Mouse (Mus musculus): Measurements from ENCODE around the gene Prox1. TPM values are rescaled to one million over a fixed set of nuclear protein-coding genes. Genes with fewer than 3 reads are reported as not detected.

Gene Prox1
- polyA plus RNA-seq, 1 experiment from 2014 or later, result 9.7 TPM

DNA sequence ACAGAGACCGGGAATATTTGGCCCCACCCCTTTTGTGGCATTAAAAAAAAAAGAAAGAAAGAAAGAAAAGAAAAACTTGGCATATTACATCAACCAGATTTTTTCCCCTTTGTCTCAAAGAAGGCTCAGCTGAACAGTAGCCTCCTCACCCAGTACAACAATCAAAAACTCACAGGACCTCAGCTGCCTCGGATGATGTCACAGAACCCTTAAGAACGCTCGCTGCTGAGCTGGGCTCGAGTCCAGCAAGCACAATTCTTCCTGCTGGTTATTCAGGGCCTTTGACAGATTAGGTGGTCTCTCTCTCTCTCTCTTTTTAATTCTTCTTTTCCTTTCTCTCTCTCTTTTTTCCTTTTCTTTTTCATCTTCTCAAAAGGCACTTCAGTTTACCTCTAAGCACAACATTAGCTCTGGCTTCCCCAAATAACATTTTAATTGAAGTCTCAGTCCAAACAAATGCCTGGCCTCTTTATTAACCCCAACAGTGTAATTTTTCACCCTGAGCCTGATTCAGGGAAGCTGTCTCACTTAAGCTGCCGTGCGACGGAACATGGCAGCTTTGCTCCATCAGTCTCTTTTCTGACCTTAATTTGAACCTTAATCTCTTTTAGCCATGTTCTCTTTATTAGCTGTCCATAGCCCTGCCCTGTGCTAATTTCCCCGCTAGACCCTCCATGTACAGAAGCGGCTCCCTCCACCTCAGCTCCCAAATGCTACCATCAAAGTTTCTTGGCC, 19.9 kb upstream of the Prox1 start:
- Histone ChIP-seq H3K4me2 (replicated peaks) (no peak overlapping the region), H3K4me3 (replicated peaks) (no peak overlapping the region), H3K27me3 (peaks cover 23% of the 10 kb centered on the region), H3K27ac (no peak overlapping the region), H3K9ac (replicated peaks) (no peak overlapping the region), H3K4me1 (replicated peaks) (peaks cover 22% of the 10 kb centered on the region), H3K36me3 (no peaks in the 10 kb centered on the region), H3K9me3 (no peaks in the 10 kb centered on the region)
- WGBS, result 13% methylated on average over 10 of the region's 10 CpGs
- peak; percentile 87 for ATAC-seq

DNA sequence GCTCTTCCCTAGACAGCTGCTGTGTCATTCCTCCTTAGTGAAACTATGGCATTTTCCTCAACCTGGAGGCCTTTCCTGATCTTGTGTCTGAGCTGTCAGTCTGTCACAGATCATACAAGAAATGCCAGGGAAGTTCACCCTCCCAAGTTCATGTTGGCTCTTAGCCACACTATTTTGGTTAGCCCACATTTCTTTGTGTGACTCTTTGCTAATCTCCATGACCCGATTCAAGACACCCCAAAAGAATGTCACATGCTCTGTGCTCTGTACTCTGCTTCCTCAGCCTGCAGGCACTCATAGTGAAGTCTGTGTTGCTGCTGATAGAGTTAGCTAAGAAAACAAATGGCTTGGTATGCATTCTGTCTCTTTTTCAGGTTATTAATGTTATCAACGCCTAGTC, 18.6 kb upstream of the Prox1 start:
- peaks cover 22% of the 10 kb centered on the region for H3K4me1 ChIP-seq (replicated peaks)
- H3K27ac ChIP-seq, result no peak overlapping the region
- peaks cover 23% of the 10 kb centered on the region for H3K27me3 ChIP-seq
- H3K9ac ChIP-seq (replicated peaks), result no peak overlapping the region
- H3K9me3 ChIP-seq, result no peaks in the 10 kb centered on the region
- WGBS, result 67% methylated on average over 2 of the region's 2 CpGs
- H3K4me3 ChIP-seq (replicated peaks), result no peak overlapping the region
- no peak overlapping the region for H3K4me2 ChIP-seq (replicated peaks)
- ATAC-seq, result no peak
- no peaks in the 10 kb centered on the region for H3K36me3 ChIP-seq

DNA sequence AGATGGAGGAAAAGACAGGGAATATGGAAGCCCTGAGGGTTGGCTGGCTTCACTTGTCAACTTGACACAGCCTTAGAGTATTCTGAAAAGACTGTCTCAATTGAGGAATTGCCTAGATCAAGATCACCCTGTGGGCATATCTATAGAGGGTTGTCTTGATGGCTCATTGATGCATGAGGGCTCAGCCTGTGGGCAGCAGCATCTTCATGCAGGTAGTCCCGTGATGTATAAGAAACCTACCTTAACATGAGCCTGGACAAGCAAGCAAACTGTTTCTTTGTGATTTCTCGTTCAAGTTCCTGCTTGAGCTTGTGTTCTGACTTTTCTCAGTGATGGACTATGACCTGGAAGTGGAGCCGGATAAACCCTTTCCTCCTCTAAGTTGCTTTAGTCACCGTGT, 15.8 kb upstream of the Prox1 start:
- WGBS, result 88% methylated on average over 4 of the region's 4 CpGs

DNA sequence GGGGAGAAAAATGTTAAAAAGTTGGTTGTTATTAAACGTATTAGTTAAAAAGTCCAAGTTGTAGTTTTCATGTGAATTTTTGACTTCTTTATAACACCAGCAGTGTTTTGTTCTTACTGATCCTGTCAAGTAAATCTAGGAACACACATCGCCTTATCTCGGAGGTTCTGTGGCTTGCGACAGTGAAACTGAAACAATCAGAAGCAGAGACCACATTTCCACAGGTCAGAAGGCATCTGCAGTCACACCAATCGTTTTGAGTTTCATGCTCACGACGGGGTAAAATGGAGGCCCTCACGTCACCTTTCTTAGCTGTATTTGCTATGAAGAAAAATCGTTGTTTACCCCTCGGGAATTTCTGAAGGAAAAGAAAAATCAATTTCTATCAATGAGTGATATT, 14.8 kb upstream of the Prox1 start:
- no peaks in the 10 kb centered on the region for H3K9me3 ChIP-seq
- H3K4me2 ChIP-seq (replicated peaks), result no peak overlapping the region
- H3K4me3 ChIP-seq (replicated peaks), result no peak overlapping the region
- no peak overlapping the region for H3K9ac ChIP-seq (replicated peaks)
- H3K36me3 ChIP-seq, result no peaks in the 10 kb centered on the region
- no peak overlapping the region for H3K27ac ChIP-seq
- H3K27me3 ChIP-seq, result peaks cover 20% of the 10 kb centered on the region
- no peak for ATAC-seq
- H3K4me1 ChIP-seq (replicated peaks), result peaks cover 10% of the 10 kb centered on the region
- WGBS, result 81% methylated on average over 10 of the region's 10 CpGs

More for the DNA sequence above, 15.8 kb upstream of the Prox1 start:
- Histone ChIP-seq H3K4me2 (replicated peaks) (no peak overlapping the region), H3K27ac (no peak overlapping the region), H3K27me3 (peaks cover 15% of the 10 kb centered on the region), H3K9me3 (no peaks in the 10 kb centered on the region), H3K36me3 (no peaks in the 10 kb centered on the region), H3K9ac (replicated peaks) (no peak overlapping the region), H3K4me1 (replicated peaks) (peaks cover 10% of the 10 kb centered on the region), H3K4me3 (replicated peaks) (no peak overlapping the region)
- ATAC-seq, result no peak

DNA sequence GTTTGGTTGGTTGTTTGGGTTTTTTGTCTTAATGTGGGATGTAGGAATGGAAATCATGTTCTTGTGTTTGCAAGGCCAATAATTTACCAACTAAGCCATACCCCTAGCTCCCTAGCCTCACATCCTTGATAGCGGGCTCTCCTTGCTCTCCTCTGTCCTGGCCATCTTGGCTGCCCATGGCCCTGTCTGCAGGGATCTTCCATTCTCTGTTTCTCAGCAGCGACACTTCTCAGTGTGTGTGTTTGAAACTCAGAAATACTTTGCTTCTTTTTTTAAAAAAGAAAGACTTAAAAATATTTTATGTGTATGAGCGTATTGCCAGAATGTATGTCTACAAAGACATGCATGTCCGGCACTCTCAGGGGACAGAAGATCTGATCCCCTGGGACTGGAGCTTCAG, 13.1 kb upstream of the Prox1 start:
- Histone ChIP-seq H3K9ac (replicated peaks) (no peak overlapping the region), H3K9me3 (no peaks in the 10 kb centered on the region), H3K27me3 (peaks cover 31% of the 10 kb centered on the region), H3K27ac (no peak overlapping the region), H3K36me3 (no peaks in the 10 kb centered on the region), H3K4me1 (replicated peaks) (peaks cover 8% of the 10 kb centered on the region; the same call in 1 of the 2 replicates), H3K4me3 (replicated peaks) (no peak overlapping the region), H3K4me2 (replicated peaks) (no peak overlapping the region)
- WGBS, result 94% methylated on average over 4 of the region's 4 CpGs
- no peak for ATAC-seq

DNA sequence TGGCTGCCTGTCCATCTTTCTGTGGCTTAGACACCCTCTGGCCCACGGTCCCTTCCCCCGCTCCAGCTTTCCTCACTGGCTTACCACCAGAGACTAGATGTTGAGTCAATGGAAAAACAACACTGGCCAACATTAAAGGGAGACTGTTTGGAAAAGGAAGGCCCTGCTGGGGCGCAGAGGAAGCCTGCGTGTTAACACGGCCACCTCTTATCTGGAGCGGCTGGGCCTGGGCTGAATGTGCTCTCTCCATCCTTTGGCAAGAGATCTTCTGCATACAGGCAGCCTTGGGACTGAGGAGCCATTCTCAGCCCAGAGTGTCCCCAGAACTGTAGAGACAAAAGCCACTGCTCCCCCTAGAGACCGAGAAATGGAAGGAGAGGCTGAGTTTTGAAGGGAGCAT, 11.3 kb upstream of the Prox1 start:
- H3K27me3 ChIP-seq, result peaks cover 40% of the 10 kb centered on the region
- no peak overlapping the region for H3K4me3 ChIP-seq (replicated peaks)
- H3K9me3 ChIP-seq, result no peaks in the 10 kb centered on the region
- WGBS, result 76% methylated on average over 7 of the region's 7 CpGs
- H3K27ac ChIP-seq, result no peak overlapping the region
- peaks cover 8% of the 10 kb centered on the region; the same call in 1 of the 2 replicates for H3K4me1 ChIP-seq (replicated peaks)
- no peak for ATAC-seq
- no peak overlapping the region for H3K9ac ChIP-seq (replicated peaks)
- no peak overlapping the region for H3K4me2 ChIP-seq (replicated peaks)
- no peaks in the 10 kb centered on the region for H3K36me3 ChIP-seq

DNA sequence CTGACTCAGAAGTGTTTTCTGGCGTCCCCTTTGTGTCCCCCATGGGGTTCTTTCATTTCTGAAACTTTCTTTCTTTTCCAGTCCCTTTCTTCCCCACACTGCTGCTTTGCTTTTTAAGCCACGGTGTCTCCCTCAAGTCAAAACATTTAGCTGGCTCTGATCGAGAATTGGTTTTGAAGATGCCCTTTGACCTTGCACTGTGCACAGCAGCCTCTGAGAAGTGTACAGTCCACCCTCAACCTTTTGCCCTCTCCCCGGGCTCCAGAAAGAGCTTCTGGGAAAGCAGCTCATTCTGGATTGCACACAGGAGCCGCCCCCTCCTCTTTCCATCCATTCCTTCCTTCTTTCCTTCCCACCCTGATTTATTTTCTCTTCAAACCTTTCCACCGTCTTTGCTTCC, 10.3 kb upstream of the Prox1 start:
- peaks cover 48% of the 10 kb centered on the region for H3K27me3 ChIP-seq

DNA sequence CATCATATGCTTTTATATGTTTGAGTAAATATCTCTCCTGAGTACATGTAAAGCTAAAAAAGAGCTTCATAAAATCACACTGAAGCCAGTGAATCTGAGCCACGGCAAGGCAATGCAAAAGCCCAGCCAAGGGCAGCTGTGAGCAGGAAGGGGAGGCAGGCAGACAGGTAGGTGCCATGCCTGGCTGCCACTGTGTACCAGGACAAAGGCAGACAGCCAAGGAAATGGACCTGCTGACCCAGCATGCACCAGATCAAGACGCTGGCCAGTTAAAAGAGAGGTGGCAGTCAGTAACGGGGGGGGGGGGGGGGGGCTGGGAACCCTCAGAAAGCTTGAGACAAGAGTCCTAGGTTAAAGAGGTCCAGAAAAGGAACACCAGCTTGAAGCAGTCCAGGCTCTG, 6.4 kb upstream of the Prox1 start:
- H3K27ac ChIP-seq, result no peak overlapping the region
- no peaks in the 10 kb centered on the region for H3K36me3 ChIP-seq
- H3K9ac ChIP-seq (replicated peaks), result no peak overlapping the region
- H3K9me3 ChIP-seq, result no peaks in the 10 kb centered on the region
- ATAC-seq, result no peak
- no peak overlapping the region for H3K4me2 ChIP-seq (replicated peaks)
- H3K4me1 ChIP-seq (replicated peaks), result peaks cover 44% of the 10 kb centered on the region
- 23% methylated on average over 3 of the region's 3 CpGs for WGBS
- no peak overlapping the region for H3K4me3 ChIP-seq (replicated peaks)
- H3K27me3 ChIP-seq, result peaks cover 81% of the 10 kb centered on the region

More for the DNA sequence above, 10.3 kb upstream of the Prox1 start:
- Histone ChIP-seq H3K36me3 (no peaks in the 10 kb centered on the region), H3K27ac (no peak overlapping the region), H3K4me1 (replicated peaks) (peaks cover 8% of the 10 kb centered on the region; the same call in 1 of the 2 replicates), H3K4me2 (replicated peaks) (no peak overlapping the region), H3K4me3 (replicated peaks) (no peak overlapping the region), H3K9ac (replicated peaks) (no peak overlapping the region), H3K9me3 (no peaks in the 10 kb centered on the region)
- WGBS, result 22% methylated on average over 6 of the region's 6 CpGs
- no peak for ATAC-seq

DNA sequence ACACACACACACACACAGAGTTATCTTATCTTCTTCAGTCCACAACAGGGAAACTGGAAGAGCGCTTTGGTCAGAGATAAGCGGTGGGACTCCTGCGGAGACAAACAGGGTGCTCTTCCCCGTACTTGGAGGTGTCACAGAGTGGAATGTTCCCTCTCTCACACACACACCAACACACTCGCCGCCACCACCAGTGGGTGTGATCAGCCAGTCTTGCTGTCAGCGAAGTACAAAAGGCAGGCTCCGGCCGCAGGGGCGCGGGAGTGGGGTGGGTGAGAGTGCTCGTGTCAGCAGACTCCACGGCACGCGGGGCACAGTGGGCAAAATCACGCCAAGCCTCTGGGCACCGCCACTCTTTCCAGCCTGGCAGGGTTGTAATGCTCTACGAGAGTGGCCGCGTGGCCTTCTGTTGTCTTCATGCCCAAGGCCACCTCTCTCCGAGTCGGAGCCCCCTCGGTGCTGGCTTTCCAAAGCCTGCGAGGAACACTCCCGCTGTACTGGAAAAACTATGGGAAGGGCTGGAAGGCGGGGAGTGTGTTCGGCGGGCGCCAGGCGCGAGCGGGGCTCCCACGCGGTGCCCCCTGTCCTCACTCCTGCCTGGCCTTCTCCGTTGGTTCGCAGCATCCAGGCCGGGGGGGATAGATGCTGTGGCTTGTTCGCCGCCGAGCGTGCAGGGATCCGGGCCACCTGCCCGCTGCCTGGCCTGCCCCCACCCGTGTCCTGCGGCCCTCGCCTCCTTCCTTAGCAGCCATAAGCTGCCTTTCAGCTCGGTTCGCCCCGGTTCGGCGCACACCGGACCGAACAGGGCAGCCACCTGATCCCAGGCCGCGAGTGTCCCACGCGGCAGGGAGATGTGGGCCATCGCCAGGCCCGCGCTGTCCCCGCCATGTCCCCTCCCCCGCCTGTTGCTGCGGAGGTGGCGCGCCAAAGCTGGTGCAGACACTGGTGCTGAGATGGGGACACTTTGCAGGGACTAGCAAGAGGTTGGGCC, 4.5 kb upstream of the Prox1 start:
- Histone ChIP-seq H3K27ac (no peak overlapping the region), H3K27me3 (peaks cover 75% of the 10 kb centered on the region), H3K9me3 (no peaks in the 10 kb centered on the region), H3K4me3 (replicated peaks) (peak overlapping the region; percentile 43), H3K4me2 (replicated peaks) (peak overlapping the region; percentile 93), H3K9ac (replicated peaks) (peak overlapping the region; percentile 69), H3K36me3 (no peaks in the 10 kb centered on the region), H3K4me1 (replicated peaks) (peaks cover 47% of the 10 kb centered on the region)
- peak; percentile 5; the same call in 1 of the 2 replicates for ATAC-seq
- under 1% methylated on average over 65 of the region's 65 CpGs for WGBS

DNA sequence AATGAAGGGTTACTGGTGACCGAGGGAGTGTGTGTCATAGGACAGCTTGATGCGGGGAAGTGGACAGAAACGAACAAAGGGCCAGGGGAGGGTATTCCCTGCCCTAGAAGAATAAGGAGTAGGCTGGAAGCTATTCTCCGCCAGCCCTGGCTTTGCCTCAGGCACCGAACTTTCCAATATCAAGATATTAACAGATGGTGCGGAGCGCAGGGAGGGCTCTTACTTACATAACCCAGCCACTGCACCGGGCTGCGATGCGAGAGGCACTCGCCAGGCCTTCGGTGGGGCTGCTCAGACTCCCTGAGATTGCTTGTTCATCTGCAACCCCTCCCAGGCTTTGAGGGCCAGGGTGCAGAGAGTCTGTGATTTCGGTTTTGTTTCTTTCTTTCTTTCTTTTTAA, 3.7 kb upstream of the Prox1 start:
- H3K4me1 ChIP-seq (replicated peaks), result peaks cover 47% of the 10 kb centered on the region
- no peak overlapping the region for H3K27ac ChIP-seq
- H3K9ac ChIP-seq (replicated peaks), result no peak overlapping the region
- no peak overlapping the region; the same call in 1 of the 2 replicates for H3K4me3 ChIP-seq (replicated peaks)
- H3K4me2 ChIP-seq (replicated peaks), result peak overlapping the region; percentile 93
- no peak for ATAC-seq
- H3K9me3 ChIP-seq, result no peaks in the 10 kb centered on the region
- peaks cover 67% of the 10 kb centered on the region for H3K27me3 ChIP-seq
- H3K36me3 ChIP-seq, result no peaks in the 10 kb centered on the region
- 2% methylated on average over 13 of the region's 13 CpGs for WGBS

DNA sequence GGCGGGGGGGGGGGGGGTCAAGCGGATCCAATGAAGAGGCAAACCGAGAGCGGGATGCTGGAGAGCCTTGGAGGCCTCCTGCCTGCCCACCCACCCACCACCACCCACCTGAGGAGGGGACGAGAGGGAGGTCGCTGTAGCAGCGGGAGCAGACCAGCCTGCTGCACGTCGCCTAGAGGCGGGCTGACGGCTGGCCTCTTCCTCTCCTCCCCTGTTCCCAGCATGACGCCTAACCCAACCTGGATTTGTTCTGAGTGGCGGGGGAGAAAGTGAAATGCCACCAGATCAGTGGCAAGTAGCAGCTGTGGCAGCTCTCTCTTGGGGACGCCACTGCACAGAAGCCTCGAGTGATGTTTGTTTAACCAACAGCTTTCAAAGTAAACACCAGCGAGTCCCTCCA, 3.1 kb upstream of the Prox1 start:
- H3K36me3 ChIP-seq, result no peaks in the 10 kb centered on the region
- no peak overlapping the region for H3K27ac ChIP-seq
- under 1% methylated on average over 14 of the region's 16 CpGs for WGBS
- H3K27me3 ChIP-seq, result peaks cover 62% of the 10 kb centered on the region
- H3K4me1 ChIP-seq (replicated peaks), result peaks cover 54% of the 10 kb centered on the region
- ATAC-seq, result no peak
- H3K4me2 ChIP-seq (replicated peaks), result peak overlapping the region; percentile 90; the same call in 1 of the 2 replicates
- H3K9ac ChIP-seq (replicated peaks), result no peak overlapping the region
- no peaks in the 10 kb centered on the region for H3K9me3 ChIP-seq
- H3K4me3 ChIP-seq (replicated peaks), result peak overlapping the region; percentile 71

DNA sequence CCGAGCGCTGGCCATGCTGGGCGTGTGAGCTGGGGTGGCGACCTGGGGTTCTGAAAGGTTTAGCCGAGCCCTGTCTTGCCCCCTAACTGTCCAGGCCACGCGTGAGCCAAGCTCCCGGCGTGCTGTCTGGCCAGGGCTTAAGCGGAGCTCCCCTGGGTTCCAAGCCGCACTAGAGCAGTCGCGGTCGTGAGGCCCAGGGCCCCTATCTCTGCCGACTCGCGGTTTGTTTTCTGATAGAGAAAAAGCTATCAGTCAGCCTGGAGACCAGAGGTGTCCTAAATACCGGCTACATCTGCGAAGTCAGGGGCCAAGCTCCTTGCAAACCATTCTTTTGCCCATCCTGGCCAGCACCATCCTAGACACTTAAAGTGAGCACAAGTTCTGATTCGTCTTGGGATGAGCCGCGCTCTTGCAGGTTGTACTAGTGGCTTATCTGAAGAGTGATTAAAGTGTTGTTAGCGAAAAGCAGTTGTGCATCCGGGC, 2.5 kb upstream of the Prox1 start:
- H3K9ac ChIP-seq (replicated peaks), result peak overlapping the region; percentile 39; the same call in 1 of the 2 replicates
- H3K36me3 ChIP-seq, result no peaks in the 10 kb centered on the region
- peak overlapping the region; percentile 71 for H3K4me3 ChIP-seq (replicated peaks)
- H3K27me3 ChIP-seq, result peaks cover 57% of the 10 kb centered on the region
- H3K4me2 ChIP-seq (replicated peaks), result peak overlapping the region; percentile 90
- no peak overlapping the region for H3K27ac ChIP-seq
- no peaks in the 10 kb centered on the region for H3K9me3 ChIP-seq
- WGBS, result 2% methylated on average over 24 of the region's 24 CpGs
- no peak for ATAC-seq
- peaks cover 60% of the 10 kb centered on the region for H3K4me1 ChIP-seq (replicated peaks)
